Mouse (Mus musculus) CH12F3 (cell line): ENCODE results near the gene Oas1h.
"Not testable (repeated sequence)": the region's sequence is repeated elsewhere in the genome, so short reads cannot be mapped to it uniquely, and the experiment has no call there.

Source experiments
- in situ Hi-C: fragments of 300-500 bp; cut with MboI; formaldehyde crosslinking; loops from 2 replicates; pipeline ENCODE4 v1.14.3; 2020; ENCODE audit warnings: low sequenced_read_pairs

Gene Oas1h

DNA sequence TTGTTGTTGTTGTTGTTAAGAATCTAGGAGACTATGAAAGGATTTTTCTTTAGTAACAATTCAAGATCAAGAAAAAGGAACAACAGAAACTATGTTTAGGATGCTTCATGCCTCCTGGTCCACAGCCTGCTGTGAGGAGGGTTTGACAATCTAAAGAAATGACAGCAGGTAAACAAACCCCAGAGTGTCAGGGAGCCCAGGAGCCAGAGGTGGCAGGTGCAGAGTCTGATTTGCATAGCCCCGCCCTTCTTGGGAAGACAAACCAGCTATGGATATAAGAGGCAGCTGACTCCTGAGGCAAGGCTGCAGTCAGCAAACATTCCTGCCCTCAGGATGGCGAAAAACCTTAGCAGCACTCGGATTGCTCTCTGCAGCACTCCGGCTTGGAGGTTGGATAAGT lies at the start of gene Oas1h:
Oas1h (plus strand) TSS at position 301 of the 400 bp plus-strand sequence.
- in situ Hi-C loops, result no loop called here

DNA sequence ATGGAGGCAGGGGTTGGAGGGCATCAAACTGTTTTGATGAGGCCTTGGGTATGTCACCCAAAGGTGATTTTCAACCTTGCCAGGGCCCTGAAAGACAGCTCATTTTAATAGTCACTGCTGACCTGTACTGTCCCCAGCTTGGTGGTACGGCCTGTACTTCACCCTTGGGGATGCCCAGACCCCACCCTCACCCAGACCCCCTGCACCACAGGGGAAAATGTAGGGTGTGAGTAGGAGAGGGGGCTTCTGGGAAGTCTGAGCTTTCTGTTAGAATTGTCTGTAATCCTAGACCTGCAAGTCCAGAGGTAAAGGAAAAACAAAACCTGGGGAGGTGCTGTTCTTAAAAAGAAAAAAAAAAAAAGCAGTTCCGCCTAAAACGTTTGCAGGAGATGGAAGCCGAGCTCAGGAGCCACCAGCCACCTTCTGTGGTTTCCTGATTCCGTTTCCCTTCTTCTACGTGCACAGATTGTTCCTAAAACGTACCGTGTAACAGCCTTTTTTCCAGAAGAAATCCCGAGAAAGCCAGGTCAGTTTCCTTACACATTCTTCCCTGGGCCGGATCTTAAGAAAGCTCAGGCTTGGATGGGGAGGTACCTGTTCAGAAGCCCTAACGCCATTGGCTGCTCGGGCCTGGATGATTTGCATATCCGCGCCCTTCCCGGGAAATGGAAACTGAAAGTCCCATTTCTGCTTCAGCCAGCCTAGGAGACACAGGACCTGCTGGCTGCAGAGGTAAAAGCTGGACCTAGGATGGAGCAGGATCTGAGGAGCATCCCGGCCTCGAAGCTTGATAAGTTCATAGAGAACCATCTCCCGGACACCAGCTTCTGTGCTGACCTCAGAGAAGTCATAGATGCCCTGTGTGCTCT lies 49.0 kb upstream of the Oas1h start, which contains the start of gene Oas1c:
Oas1c (minus strand) TSS at position 564 of the 869 bp plus-strand sequence.
- in situ Hi-C loops, result no loop called here

DNA sequence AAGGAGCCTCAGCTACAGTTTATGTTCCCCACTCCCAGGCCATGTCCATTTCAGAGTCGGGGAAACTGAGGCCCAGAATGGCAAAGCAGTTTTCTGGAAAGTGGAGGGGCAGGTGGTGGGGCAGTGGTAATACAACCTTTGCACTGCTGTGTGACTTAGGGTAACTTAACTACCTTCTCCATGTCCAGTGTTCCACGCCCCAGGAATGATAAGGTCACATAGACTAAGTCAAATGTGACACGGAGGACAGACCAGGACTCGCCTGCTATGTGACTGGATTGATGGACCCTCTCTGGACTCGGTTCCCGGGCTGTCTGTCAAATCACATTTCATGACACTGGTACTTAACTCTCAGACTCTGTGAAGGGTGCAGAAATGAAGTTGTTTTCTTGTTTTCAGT lies 48.2 kb upstream of the Oas1h start:
- in situ Hi-C loops, result no loop called here

DNA sequence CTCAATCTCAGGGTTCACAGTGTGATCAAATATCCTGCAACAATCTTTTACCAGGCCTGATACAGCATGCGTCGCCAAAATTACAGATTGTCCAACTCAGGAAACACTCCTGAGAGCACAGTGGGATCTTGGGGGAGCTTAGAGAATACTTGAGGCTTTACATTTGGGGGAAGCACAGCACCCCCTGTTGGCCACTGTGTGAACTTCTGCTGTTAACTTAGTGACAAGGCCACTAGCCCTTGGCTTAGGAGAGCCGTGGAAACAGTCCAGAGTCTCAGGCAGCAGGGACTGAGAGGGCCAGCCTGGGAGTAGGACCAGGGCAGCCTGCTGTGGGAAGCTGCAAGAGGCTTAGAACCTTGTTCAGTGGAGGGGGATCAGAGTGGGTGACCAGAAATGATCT lies 45.3 kb upstream of the Oas1h start:
- in situ Hi-C loops, result no loop called here

DNA sequence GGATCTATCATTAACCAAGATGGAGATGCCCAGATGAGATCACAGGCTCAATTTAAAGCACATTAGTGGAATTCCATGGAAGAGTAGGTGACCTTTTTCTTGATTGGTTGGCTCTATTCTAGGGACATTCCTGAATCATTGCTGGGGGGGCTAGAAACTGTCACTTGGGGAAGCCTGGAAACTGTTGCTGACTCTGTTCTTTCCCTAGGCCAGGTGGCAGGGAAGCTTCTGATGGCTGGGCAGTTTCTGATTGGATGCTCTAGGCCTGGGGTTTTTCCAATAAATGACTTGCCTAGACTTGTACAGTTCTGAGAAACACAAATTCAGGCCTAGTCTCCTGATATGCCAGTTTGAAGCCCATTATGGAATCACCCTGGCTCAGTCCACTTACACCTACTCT lies 42.2 kb upstream of the Oas1h start:
- in situ Hi-C loops, result no loop called here

DNA sequence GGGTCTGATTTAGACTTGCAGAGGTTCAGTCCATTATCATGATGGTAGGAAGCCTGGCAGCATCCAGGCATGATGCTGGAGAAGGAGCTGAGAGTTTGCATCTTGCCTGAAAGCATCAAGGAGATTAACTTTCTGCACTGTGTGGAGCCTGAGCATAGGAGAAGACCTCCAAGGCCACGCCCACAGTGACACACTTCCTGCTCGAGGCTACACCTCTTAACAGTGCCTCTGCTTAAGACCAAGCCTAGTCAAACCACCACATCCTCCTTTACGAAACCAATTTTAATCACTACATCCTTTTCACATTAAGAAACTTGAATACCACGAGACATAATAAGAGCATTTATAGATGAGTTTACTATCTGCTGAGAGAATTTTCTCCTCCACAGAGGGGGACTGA lies 30.2 kb upstream of the Oas1h start:
- in situ Hi-C loops, result no loop called here

DNA sequence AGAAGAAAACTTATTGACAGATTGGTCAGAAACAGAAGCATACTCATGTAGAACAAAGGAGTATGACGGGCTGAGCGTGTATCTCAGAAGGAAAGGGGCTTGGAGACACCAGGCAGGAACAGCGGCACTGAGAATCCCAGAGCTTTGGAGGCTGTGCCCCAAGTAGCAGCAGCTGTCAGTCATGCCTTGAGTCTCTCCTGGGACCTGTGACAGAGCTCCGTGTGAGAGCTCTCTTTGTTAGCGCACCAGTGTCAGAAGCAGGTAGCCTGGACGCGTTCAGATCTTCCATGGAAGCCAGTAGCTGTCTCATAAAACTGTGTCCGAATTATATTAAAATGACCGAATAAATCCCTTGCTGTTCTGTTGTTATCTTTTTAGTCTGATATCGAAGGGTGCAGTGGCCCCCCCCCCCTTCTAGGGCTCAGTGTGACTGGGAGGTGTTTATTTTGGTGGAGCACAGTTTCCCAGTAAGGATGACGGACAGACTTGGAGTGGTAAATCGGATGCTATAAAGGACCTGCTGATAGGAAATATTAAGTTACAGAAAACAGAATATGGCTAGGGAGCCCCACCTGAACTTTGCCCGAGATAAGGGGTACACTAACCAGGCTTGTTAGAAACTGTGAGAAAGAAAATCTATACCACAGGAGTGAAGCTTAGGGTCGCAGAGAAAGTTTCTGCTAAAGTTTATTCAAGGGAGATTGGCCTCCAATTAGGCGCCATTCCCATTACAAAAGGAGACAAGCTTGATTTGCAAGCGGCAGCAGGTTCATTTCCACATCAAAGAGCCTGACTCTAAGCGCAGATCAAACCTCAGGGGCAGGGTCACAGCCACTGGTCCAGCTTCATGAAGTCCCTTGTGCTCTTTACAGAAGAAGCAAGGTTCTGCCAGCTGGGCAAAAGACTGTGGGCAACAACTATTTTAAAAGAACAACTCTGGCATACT lies 27.6 kb upstream of the Oas1h start:
- in situ Hi-C loops, result no loop called here

DNA sequence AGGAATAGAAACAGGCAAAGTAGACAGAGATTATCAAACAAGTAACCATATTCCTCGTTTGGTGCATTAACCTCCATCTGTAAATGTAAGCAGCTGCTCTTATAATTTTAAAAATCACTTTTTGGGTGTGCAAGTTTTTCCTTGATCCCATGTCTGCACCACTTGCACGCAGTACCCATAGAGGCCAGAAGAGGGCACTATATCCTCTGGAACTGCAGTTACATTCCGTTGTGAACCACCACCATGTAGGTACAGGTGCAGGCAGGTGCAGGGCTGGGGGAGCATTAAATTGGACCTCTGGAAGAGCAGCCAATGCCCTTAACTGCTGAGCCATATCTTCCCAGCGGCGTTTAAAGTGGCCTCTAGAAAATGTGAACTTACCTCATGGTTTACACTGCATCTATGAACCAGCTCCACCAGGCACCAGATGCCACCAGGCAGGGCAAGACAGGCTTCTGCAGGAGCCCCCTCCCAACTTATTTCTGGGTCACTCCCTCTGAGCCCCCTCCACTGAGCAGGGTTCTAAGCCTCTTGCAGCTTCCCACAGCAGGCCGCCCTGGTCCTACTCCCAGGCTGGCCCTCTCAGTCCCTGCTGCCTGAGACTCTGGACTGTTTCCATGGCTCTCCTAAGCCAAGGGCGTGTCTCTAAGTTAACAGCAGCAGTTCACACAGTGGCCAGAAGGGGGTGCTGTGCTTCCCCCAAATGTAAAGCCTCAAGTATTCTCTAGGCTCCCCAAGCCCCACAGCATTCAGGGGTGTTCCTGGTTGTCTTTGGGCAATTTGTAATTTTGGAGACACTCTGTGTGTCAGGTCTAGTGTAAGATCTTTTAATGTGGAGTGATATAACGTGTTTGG lies 24.3 kb upstream of the Oas1h start:
- in situ Hi-C loops, result no loop called here

DNA sequence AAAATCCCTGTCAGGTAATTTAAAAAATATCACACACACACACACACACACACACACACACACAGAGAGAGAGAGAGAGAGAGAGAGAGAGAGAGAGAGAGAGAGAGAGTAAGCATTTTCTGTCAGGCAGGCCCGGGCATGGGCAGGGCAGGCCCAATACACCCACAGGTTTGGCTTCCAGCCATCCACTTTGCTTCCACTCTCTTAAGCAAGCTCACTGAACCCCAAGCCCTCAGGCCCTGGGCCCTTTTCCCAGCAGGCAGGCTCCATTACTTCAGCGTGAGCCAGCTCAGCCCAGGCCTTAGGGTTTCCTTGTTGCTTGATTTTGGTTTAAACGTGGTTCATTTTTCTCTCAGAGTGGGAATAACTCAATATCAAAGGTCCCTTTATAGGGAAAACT lies 16.5 kb upstream of the Oas1h start:
- in situ Hi-C loops, result no loop called here

DNA sequence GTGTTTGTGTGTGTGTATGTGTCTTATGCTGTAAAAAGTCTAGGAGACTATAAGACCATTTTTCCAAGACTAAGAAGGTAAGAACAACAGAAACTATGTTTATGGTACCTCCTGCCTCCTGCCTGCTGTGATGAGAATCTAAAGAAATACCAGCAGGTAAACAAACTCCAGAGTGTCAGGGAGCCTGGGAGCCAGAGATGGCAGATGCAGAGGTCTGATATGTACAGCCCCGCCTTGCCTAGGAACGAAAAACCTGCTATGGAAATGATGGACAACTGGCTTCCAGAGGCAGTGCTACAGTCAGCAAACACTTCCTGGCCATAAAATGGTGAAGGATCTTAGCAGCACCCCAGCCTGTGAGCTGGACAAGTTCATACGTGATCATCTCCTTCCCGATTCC lies 14.2 kb upstream of the Oas1h start, which contains the start of gene Oas1f:
Oas1f (plus strand) TSS at position 301 of the 400 bp plus-strand sequence.
- in situ Hi-C loops, result no loop called here

DNA sequence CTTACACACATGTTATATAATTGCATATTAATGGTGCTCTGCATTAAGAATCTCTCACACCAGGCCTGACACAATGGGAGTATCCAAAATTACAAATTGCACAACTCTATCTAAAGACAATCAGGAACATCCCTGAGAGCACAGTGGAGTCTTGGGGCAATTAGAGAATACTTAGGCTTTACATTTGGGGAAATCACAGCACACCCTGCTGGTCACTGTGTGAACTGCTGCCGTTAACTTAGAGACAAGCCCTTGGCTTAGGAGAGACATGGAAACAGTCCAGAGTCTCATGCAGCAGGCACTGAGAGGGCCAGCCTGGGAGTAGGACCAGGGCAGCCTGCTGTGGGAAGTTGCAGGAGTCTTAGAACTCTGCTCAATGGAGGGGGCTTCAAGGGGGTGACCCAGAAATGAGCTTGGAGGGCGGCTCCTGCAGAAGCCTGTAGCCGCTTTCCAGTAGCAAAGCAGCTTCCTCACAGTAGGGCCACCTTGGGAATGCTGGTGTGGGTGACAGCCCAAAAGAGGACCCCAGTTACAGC lies 11.6 kb upstream of the Oas1h start:
- in situ Hi-C loops, result no loop called here

DNA sequence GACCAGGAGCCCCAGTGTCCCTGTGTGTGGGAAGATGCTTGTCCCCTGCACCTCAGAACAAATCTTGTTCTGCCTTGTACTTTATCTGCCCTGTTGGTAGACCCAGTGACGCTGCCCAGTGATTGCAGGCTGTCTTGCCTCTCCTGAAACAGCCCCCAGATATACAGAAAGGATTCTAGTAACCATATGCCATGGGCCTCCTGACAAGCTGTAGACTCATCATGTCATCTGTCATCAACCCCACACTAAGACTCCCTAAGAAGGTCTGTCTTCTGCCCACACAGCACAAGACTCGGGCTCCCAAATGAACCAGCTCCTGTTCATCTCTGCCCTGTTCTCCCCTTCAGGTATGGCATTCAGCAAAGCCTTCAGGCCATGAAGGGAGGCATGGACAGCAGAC lies 2.0 kb upstream of the Oas1h start:
- in situ Hi-C loops, result no loop called here

DNA sequence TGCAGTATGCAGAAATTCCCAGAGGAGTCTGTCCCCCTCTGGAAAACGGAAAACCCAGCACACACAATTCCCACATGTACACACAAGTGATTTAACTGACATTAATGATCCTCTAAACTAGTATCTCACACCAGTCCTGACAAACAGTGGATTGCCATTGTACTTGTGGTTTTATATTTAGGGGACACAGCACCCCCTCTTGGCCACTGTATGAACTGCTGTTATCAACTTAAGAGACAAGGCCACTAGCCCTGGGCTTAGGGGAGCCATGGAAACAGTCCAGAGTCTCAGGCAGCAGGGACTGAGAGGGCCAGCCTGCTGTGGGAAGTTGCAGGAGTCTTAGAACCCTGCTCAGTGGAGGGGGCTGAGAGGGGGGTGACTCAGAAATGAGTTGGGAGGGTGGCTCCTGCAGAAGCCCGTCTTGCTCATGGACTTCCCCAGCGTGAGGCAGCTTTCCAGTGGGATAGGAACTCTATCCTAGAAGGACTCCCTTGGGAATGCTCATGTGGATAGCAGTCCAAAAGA lies 4.2 kb downstream of the Oas1h start:
- in situ Hi-C loops, result no loop called here

DNA sequence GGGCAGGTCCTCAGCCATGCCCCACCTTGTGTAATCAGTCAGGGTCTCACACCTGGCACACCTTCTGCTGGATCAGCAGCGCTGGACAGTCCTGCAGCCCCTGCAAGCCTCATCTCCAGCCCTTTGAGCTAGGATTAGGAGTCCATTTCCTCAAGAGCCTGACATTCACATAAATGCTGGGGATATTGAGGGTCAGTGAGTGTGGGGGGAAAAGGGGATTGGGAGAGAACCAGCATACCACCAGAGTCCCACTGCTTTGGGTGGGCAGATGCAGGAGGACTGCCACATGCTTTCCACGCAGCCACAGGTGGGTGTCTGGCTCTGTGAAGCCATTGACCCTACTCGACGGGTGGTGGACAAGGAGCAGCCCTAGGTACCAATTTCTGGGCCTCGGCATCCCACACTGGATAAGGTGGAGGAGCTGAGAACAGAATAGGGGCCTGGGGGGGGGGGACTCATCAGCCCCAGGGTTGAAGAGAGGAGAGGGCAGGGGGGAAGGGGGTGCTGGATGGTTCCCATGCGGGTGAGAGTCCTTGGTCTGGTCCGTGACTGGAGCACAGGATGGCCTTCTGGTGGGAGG lies 8.3 kb downstream of the Oas1h start:
- in situ Hi-C loops, result no loop called here

DNA sequence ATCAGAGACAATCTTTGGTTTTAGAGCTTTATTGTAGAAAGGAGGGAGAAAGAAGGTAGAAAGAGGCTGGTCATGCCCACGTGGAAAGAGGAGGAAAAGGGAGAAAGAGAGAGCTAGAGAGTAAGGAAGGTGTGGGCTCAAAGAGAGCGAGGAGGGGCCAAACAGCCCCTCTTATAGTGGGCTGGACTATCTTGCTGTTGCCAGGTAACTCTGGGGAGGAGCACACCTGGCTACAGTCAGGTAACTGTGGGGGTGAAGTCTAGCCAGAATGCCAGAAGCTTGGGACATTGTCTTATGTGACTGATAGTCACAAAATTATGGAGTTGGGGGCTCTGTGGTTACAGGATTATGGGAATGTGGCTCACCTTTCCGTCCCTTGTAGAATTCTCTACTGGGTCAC lies 8.9 kb downstream of the Oas1h start:
- in situ Hi-C loops, result no loop called here

DNA sequence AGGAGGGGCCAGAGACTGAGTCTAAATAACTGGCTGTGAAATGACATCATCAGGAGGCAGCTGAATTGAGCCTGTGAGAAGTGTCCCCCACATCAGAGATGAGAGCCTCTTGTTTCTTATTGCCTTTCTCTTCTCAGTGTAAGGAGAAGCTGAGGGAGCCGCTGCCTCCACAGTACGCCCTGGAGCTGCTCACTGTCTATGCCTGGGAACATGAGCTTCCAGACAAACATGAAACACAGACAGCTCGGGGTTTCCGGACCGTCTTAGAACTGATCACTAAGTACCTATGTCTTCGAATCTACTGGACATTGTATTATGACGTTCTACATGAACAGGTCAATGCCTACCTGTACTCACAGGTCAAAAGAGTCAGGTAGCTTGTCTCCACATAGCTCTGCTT lies 9.6 kb downstream of the Oas1h start:
- in situ Hi-C loops, result no loop called here

DNA sequence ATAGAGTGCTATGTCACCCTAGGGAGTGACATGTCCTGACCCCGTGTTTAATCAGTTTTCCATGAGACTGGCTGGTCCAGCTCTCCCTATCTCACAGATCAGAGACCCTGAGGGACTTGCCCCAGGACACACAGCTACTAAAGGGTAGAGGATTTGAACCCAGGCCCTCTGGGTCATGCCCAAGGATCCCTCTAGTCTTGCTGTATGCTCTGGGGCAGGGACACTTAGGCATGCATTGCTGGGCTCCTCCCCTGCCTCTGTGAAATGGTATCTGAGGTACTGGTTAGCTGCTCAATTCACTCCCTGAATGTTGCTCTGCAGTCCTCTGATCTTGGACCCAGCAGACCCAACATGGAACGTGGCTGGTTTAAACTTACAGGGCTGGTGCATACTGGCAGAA lies 10.2 kb downstream of the Oas1h start:
- in situ Hi-C loops, result no loop called here

DNA sequence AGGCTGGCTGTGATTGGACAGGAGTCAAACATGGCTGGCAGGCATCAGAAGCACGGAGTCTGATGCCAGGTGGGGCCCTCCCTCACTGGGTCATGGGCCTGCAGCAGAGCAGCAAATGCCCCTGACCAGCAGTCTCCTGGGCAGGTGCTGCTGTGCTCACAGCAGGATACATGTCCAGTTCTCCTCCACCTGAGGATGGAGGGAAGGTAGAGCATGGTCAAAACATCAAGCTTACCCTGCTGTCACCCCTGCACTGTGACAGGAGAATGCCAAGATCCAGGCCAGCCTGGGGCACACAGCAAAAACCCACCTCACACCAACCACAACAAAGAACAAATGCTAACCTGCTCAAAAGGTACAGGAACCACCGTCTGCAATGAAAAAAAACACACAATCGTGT lies 15.6 kb downstream of the Oas1h start:
- in situ Hi-C loops, result not testable (repeated sequence)

DNA sequence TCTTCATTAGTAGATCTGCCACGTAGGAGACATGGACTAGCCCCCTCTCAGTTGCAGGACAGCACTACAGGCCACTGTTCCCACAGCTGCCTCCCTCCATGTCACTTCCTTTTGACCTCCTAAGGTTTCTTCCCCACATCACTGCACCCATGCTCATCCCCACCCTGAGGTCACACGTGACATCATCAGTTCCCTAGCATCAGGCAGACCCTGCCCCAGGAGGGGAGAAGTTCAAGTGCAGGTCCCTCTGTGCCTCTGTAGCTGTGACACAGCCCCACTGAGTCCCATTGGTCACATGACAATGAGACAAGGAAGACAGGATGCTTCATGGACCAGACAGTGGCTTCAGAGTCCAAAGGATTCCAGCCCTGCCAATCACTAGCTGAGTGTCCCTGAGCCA lies 16.2 kb downstream of the Oas1h start:
- in situ Hi-C loops, result not testable (repeated sequence)

DNA sequence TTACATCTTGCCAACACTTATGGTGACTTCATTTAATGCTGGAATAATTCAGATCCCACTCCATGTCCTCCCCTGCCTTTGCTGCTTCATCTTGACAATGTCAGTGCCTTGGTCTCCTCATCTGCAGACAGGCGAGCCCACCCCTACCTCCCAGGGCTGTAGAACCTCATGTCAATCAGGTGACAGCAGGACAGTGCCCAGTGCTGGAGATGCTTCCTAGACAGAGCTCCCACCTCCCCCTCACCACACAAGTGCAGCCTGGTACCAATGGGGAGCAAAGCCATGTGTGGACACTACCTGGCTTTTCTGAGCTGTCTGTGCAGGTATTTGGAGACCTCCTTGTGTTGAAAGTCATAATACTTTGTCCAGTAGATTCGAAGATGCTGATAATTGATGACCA lies 17.6 kb downstream of the Oas1h start:
- in situ Hi-C loops, result not testable (repeated sequence)
